Mouse (Mus musculus): ENCODE results near the gene Nhsl2.
"Not testable (repeated sequence)": the region's sequence is repeated elsewhere in the genome, so short reads cannot be mapped to it uniquely, and the experiment has no call there.

The Nhsl2 gene

DNA sequence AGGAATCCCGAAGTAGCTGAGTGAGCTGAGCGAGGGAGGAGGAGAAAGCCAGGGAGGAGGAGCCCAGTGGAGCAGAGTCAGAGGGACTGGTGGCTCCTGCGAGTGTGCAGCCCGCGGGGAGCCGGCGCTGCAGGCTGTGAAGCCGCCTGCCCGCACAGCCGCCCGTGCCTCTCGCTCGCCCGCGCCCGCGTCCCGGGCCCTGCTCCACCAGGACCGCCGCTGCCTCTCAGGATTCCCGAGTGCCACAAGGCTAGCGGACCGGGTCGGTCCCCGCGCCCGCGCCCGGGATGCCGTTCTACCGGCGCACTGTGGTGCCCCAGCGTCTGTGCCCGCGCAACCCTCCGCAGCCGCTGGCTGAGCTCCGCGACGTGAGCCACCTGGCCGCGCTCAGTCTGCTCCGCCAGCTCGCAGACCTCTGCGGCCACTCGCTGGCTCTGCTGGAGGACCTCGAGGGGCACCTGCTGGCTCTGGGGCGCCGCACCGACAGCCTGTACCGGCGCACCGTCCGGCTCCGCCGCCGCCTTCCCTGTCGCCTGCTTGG is at the start of gene Nhsl2:
TSS of gene Nhsl2 (plus strand) at position 105 of the 541 bp plus-strand sequence.
- DNase-seq = peak; percentile 66 to 75

DNA sequence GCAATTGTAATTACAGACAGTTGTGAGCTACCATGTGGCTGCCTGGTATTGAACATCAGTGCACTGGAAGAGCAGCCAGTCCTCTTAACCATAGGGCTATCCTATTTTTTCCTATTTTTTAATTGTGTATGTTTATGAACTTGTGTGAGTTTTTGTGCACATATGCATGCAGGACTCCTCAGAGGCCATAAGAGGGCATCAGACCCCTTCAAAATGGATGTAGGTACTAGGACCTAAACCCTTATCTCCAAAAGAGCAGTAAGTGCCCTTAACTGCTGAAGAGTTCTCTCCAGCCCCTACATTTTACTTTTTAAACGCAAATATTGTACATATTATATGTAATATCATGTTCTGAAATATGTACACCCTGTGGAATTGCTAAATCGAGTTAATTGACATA is 43.7 kb upstream of the Nhsl2 start:
- DNase-seq = peak in 1 of 2 experiments; percentile 22

DNA sequence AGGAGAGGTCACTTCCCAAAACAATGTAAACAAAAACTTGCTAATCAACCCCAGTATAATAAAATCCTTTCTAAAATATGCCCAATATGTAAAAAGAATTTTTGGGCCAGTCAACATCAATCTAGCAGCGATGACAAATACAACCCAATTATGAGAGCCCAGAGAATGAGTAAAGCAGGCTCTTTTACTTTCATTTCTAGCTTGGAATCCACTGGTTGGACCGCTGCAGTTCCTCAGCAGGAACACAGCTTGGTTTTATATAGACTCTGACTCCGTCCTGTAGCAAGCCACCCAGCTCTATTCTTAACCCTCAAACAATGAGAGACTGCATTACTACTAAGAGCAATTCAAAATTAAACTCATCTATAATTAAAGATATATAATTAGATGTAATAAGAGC is 37.4 kb upstream of the Nhsl2 start:
- no peak for DNase-seq

DNA sequence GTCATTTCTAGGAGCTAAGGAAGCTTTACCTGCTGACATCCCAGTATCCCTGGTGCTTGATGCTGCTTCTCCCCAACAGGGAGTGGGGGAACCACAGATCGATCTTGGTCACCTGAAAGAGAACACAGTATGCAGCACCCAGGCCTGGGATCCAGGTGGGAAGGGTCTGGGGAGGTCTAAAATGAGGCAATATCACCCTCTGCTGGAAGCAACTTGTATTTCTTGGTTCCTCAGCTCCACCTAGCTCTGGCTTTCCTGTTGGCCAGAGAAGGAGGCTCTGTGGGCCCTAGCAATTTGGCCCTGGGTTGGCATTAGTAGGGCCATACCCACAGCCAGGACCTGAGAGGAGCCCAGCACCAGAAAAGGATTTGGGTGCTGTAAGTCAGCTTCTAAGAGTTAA is 30.0 kb upstream of the Nhsl2 start:
- peak; percentile 7 to 26 for DNase-seq

DNA sequence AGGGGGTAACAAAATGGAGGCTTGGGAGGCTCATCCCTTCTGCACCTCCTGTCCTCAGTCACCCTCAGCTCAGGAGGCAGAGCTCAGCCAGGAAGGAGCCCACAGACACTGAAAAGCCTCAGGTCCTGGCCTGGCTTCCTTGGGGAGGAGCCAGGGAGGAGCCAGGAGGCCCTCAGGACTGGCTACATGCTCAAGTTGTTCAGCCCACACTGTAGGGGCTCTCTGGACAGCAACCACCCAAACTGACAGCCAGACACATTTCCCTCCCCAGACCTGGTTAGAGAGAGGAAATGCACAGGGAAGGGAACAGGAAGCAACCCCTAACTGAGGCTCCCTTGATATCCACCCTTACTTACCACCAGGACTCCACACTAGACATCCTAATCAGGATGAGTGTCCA is 29.2 kb upstream of the Nhsl2 start:
- not testable (repeated sequence) for DNase-seq

DNA sequence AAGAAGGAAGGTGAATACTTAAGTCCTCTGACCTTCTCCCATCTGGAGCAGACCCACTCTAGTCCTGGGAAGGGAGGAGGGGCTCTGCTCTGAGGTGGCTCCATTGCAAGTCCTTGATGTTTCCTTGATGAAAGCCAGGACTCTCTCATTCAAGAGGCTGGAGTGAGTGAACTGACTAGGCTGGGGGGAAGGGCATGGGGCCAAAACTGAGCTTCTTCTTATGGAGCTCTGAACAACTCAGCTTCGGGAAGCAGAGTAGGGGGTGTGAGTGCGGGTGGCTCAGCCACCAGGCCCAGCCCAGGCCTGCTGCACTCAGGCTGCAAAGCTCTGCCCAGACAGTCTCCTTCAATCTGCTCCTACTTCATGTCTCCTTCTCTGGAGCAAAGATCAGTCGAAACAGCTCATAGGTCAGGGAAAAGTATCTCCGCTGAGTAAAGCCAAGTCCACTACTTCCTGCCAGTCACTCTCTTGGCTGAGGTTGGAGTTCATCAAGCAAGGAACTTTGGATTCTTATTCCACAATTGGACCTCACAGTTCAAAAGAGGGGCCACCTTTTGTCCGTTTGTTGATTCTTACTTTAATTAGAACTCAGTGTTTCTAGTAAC is 1.9 kb upstream of the Nhsl2 start:
- peak; percentile 13 to 35 for DNase-seq

DNA sequence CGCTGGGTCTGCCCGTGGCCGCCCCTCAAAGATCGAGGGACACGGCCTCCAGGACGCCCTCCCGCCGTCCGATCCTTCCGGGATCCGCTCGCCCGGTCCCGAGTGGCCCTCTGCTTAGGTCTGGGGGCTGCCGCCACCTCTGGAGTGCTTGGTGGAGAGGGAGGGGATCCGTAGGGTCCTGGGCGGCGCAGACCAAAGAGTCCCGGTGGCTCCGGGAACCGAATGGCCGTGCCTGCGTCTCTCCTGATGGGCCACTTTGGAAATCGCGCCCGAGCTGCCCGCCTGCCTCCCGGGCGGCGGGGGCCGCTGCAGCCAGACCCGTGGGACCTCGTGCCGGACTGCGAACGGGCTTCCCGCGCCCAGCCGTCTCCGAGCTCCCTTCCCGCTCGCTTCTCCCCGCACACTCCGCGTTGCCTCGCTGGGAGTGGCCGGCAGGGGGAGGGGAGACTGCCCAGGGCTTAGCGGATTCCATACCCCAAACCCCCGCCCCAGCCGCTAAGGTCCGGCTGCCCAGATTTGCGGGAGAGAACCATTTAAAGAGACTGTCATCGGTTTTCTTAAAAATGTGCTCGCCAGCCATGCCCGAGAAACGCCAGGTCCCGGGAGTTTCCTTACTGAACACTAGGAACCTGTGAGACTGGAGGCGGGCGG is 841 bp downstream of the Nhsl2 start:
- DNase-seq = peak; percentile 53 to 60

DNA sequence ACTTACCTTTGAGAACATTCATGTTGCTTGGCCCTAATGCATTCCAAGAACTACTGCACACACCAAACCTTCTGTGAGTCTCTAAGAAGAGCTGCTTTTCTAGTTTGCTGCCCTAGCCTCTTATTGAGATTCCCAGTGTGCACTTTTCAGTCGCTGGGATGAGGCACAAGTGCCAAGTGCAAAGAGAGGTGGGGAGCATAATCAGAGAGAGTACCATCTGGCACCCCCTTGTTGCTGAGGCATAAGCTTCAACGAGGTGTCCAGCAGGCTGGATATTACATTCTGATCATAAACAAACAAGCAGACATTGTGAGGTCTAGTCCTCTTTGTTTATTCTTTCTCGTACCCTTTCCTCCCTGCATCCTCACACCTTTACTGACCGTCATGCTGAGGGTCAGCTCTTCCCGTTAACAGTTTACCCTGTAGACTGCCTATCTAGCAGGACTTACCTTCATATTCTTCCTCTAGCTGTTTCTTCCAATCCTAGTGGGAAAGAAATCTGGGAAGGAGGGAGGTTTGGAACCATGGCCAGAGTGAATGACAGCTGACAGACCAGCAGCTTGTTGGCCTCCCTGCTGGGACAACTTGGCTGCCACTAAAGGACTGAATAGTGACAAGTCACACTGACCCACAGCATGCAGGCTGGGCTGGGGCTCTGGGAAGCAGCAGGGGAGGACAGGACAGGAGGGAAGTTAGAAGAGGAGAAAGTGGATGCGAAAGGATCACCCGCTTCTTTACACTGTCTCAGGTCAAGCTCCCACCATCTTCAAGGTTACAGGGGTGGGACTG is 2.6 kb downstream of the Nhsl2 start:
- DNase-seq = no peak

DNA sequence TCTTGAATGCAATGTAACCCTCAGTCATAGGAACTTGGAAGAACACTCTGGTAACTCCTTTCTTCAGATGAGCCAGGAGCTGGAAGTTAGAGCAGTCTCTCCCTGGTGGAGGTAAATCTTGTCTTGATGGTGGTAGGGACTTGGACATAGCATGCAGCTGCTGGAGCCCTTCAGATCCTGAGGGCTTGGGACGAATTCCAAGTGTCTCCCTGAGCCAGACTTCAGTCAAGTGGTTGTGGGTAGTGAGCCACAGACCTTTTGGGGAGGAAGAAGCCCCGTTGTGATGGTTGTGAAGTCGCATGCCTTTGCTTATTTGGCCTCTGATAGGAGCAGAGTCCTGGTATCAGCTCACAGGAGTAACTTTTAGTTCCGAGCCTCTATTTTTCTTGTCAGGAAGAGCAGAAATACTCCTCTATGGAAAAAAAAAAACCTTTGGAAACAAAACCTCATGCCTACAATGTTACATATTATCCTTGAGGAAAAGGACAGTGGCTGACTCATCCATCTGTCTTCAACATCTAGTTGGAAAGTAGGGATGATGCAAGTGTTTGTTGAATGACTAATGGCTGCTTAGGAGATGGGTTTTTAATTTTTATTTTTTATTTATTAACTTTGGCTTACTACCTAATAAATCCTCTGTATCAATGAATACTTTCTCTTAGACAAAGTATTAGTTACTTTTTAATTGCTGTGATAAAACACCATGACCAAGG is 14.6 kb downstream of the Nhsl2 start:
- no peak for DNase-seq

DNA sequence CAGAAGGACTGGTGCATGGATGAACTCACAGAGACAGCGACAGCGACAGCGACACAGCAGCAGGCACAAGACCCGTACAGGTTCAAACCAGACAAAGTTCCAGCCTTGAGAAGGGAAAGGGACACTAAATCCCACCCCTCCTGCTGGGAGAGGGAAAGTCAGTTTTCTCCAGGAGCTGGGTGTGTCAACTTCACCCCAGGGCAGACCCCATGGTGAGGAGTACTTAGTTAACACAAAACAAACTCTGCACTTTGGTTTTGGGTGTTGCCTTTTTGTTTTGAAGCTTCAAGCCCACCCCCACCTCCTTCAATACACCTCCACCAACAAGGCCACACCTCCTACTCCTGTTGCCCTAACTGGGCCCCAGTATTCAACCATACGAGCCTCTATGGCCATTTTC is 15.6 kb downstream of the Nhsl2 start:
- no peak for DNase-seq

DNA sequence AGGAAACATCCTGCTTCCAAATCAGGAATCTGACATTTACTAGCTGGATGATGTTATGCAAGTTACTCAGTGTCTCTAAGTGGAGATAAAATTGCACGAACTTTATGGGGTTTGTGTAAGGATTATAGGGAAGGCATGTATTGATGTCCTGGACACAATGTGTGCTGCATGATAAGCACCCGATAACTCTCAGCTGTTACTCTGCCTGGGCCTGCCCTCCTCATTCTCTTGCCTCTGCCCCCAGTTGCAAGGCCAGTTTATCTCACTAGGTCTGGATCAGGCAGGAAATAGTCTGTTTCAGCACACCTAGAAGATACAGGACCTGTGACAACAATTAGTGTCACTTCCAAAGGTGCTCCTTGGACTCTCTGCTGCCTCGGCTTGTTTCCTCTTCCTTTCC is 25.0 kb downstream of the Nhsl2 start:
- no peak for DNase-seq

DNA sequence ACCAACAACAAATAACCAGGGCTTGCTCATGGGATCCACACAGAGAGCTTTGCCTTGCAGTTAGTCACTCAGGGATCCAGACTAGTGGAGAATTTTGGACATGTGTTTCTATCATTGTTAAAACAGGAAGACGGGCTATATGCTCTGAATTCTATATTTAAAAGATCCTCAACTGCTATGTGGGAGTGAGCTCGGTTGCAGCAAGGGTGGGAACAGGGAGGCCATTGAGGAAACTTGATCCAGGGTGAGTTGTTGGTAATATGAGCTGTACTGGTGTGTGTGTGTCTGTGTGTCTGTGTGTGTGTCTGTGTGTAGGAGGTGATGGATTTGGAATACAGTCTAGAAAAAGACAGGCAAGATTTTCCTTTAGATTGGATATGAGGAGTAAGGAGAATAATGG is 25.7 kb downstream of the Nhsl2 start:
- no peak for DNase-seq

DNA sequence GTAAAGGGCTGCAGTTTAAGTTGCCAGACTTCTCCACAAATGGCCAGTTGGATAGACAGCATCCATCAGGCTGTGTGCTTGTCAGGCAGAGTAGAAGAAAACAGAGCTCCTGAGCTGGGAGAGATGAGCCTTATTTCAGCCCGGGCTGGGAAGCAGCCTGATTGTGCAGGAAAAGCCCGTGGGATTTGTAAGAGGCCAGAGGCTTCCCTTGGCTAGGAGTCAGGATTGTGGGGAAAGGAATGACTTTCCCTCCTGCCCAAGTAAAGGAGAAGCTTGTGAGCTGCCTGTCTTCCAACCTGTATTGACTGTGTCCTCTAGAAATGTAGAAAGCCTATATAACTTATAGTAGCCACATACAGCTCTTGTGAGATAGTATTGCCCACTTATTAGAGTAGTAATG is 27.0 kb downstream of the Nhsl2 start:
- no peak for DNase-seq

DNA sequence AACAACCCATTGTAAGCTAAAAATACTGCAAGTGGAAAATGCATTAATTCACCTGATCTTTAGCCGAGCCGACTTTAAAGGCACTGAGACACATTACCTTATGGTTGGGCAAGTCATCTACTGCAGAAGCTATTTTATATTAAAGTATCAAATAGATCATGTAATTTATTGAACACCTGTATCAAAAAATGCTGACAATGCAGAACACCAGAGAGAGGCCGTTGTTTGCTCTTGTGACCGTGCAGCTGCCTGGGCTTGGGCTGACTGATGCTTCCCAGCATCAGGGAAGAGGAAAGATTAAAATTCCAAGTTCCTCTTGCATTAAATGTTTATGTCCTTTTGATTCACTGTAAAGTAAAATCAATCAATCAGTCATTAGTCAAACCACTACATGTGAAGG is 28.7 kb downstream of the Nhsl2 start:
- DNase-seq = no peak

DNA sequence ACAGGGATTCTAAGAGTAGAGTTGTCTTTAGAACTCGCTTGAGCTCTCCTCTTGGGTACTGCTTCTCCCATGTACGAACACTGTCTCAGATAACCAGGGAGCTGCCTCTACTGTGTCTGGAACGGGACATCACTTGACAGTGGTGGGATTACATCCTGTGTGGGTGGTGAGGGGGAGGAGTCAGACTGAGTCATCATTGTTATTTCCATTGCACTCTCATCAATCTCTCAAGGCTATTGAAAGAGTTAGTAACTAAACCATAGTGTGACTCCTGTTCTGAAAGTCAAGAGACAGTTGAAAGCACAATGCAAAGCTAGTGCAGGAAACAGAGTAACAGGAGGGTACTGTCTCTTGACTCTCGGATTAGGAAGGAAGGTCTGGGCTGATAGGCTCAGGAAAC is 29.4 kb downstream of the Nhsl2 start:
- no peak for DNase-seq

DNA sequence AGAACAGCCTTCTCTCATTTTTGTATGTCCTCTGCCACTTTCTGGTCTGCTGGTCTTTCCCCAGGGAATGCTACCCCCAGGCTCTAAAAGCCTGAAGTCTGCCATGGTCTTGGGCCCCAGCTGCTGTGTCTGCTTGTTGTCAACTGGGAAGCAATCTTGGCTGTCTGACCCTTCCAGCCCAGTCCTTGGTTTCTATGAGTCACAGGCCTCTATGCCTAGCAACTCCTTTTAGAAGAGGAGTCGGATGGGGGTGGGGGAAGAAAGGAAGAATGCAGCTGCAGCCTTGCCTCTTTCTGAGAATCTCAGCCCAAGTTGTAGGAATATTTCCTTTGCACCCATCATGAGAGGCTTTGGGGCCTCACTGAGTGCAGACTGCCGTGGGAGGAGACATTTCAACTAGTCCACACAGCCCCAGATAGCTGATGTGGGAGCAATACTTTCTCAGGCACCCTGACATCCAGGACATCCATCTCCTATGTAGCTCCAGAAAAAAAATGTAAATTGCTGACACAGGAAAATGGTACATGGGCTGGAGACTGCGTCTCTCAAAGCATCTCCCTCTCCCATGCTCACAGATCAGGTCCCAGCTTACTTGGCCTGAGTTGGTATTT is 33.1 kb downstream of the Nhsl2 start:
- DNase-seq = peak in 1 of 2 experiments; percentile 24

DNA sequence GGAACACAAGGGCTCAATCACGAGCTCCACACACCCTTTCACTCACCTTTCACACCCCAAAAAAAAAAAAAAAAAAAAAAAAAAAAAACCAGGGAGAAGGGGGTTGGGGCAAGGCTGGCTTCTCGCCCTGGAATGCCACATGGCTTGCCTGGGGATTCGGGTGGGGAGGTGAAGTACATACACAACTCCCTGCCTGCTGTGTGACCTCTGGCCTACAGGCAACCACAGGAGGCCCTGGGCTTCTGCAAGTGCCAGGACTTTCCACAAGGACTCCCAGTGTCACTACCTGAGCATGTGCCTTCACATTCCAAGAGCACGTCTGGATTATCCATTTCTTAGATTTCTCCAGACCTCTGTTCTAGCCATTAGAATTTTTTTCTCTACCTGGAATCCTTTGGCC is 40.2 kb downstream of the Nhsl2 start:
- no peak for DNase-seq

DNA sequence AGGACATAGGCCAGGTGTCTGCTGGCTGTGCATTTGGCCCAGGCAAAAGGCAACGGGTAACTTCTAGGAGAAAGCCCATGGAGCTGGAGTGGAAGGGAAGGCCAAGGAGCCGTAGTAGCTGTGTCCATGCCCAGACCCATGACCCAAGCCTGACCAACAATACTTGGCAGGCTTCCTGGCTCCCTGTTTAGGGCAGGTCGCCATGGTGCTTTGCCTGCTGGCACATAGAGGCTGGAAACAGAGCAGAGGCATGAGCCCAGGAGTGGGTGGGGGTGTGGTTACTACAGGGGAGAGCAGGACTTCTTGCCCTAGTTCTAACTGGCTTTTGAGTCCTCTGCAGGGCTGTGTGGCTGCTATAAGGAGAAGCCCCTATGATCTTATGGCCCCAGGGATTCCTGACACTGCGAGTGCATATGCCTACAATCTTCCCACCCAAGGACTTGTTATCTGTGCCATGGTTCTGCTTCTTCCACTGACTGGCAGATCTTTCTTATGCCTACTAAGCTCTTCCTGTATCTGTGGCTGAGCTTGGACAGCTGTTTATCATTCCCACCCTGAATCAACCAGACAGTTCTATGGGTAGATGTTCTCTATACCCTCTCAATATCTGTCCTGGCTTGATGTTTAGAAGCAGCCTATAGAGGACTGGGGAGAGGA is 40.8 kb downstream of the Nhsl2 start:
- peak in 1 of 2 experiments; percentile 21 for DNase-seq

DNA sequence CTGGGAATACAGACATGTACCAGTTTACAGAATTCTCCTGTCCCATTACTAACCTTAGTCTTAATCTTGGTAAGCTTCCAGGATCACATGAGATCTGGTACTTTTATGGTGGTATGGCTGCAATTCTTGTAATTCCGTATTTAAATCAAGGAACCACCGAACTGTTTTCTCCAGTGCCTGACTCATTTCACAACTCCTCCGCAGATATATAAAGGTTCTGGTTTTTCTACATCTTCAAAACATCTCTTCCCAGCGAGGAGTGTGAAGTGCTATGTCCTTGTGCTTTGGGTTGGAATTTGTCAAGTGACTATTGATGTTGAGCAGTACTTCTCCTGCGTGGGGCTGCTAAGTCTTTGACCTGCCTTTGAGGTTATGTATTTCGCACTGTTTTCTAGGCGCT is 44.6 kb downstream of the Nhsl2 start:
- no peak for DNase-seq

DNA sequence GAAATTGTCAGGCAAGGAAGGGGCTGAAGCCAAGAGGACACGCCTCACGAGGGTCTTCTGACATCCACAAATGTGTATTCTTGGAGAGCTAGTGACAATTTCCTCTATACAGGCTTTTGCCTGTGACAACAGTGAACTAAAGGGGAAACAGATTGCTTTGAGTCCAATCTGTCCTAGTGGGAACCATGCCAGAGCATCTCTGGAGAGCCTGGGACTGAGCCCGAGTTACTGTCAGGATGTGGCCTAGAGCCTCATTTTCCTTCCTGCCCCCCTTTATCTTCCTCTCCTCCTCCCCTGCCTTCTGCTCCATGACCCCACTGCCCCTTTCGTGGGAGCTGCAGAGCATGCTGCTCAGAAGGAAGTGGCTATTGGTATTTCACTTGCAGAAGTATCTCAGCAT is 49.2 kb downstream of the Nhsl2 start:
- peak; percentile 20 to 32 for DNase-seq

DNA sequence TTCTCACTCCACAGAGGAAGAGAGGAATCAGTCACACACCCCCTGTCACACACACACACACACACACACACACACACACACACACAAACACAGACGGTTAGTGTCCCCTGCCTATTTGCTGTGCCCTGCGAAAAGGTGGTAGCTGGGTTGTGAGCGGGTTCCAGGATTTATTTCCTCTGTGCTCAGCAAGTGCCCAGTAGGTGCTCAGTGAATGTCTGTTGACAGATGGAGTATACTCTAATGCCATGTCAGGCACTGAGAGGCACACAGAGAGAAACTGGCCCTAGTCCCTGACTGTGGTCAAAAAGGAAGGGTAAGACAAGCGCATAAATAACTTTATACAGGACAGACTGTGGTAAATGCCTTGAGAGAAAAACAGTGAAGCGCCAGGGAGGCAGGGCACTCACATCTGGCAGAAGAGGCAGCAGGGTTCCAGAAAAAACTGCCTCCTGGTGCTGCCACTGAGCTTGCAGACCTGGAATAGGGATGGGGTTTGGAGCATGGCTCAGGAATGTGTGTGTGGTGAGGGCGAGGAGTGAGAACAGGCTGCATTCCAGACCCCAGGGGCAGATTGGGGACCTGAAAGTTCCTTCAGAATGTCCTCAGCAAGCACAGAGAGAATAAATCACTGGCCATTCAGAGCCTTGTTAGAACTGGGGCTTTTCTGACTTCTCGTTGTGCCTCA is 52.8 kb downstream of the Nhsl2 start:
- peak; percentile 10 to 13 for DNase-seq

DNA sequence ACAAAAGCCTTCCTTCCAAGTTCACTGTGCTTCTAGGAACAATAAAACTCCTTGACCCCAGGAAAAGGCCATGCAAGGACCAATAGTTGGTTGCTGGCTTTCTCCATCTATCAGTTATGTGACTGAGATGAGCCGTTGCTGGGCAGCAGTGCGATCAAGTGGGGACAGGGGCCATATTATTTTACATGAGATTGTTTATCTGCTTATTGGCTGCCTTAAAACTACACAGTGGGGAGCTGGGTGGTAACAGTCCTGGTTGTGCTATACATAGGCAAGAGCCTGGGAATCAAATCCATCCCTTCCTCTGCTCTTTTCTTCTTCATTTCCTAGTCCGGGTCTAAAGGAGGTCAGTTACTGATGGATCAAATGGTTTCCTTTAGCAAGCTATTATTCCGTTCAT is 53.4 kb downstream of the Nhsl2 start:
- no peak for DNase-seq

Measured in kidney, postnatal 4 days (tissue).